Mouse (Mus musculus): ENCODE results near the gene Cfap74. TPM values are rescaled to one million over a fixed set of nuclear protein-coding genes. Genes with fewer than 3 reads are reported as not detected.

Cfap74 gene
- polyA plus RNA-seq, 1 experiment from 2014 or later, result 4.5 TPM

Other genes with a start within 250 kb of the Cfap74 start
- 11.1 TPM in 2 replicates for gene Ski, start 186.6 kb upstream of the Cfap74 start, polyA plus RNA-seq (2015; fragmentation: Nextera tagmentation; extraction: Ambion mirVana)
- gene Faap20, start 159.4 kb upstream of the Cfap74 start, polyA plus RNA-seq (2015; fragmentation: Nextera tagmentation; extraction: Ambion mirVana), result 72.1 and 72.5 TPM in 2 replicates
- gene Prkcz, start 47.8 kb upstream of the Cfap74 start, polyA plus RNA-seq (2015; fragmentation: Nextera tagmentation; extraction: Ambion mirVana), result 93.2 and 93.9 TPM in 2 replicates
- gene Gabrd, start 11.1 kb upstream of the Cfap74 start, polyA plus RNA-seq (2015; fragmentation: Nextera tagmentation; extraction: Ambion mirVana), result 0.46 and 0.50 TPM in 2 replicates
- 0.34 TPM in 1 of 2 replicates, not detected in the other for gene Tmem52, start 59.9 kb downstream of the Cfap74 start, polyA plus RNA-seq (2015; fragmentation: Nextera tagmentation; extraction: Ambion mirVana)
- 1,017 and 1,097 TPM in 2 replicates for gene Gnb1, start 82.2 kb downstream of the Cfap74 start, polyA plus RNA-seq (2015; fragmentation: Nextera tagmentation; extraction: Ambion mirVana)
- 80.0 and 88.9 TPM in 2 replicates for gene Nadk, start 153.2 kb downstream of the Cfap74 start, polyA plus RNA-seq (2015; fragmentation: Nextera tagmentation; extraction: Ambion mirVana)
- 12.3 and 16.4 TPM in 2 replicates for gene Slc35e2, start 192.2 kb downstream of the Cfap74 start, polyA plus RNA-seq (2015; fragmentation: Nextera tagmentation; extraction: Ambion mirVana)
- 50.0 and 54.9 TPM in 2 replicates for gene Cdk11b, start 215.7 kb downstream of the Cfap74 start, polyA plus RNA-seq (2015; fragmentation: Nextera tagmentation; extraction: Ambion mirVana)
- gene Gm10563, start 236.2 kb downstream of the Cfap74 start, polyA plus RNA-seq (2015; fragmentation: Nextera tagmentation; extraction: Ambion mirVana), result not detected in 2 replicates
- gene Mmp23, start 244.2 kb downstream of the Cfap74 start, polyA plus RNA-seq (2015; fragmentation: Nextera tagmentation; extraction: Ambion mirVana), result 2.9 and 5.3 TPM in 2 replicates

Data from hindbrain, embryonic 16.5 days (tissue).